Mouse (Mus musculus): ENCODE measurements at regions not wholly inside any gene's neighbourhood (a gene's known extent, or its start where the extent isn't known, plus 50 kb on each side); places are given as distances from the start of the nearest gene placed in this dataset.

DNA sequence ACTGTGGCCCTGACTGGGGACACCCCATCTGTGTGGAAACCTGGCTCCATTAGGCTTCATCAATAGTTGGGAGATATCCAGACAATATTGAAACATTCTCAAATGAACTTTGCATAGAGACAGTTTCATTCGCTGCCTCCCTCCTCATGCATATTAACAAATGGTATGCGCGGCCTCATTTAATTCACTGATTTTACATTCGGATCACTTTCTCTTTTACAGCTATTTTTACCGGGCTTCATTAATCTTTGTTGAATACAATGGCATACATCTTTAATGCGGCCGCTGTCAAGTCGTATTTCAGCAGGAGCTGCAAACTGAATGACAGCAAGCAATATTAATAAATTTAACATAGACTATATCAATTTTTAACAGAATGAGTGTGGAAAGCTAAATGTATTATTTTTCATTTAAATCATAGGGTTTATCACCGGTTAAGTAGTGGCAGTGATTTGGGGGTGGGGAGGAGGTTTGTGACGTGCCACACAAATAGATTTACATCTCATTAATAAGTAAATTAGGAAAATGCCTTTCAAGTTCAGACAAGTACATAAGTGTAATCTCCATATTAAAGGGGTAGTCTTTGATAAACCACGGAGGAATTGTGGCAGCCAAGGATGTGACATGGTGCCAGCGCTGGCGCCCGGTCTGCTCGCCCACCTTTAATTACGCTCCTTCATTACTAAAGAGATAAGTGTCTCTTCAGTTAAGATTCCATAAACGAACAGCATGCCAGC, 480.4 kb upstream of the Mki67 start:
- DNase-seq: no peak

DNA sequence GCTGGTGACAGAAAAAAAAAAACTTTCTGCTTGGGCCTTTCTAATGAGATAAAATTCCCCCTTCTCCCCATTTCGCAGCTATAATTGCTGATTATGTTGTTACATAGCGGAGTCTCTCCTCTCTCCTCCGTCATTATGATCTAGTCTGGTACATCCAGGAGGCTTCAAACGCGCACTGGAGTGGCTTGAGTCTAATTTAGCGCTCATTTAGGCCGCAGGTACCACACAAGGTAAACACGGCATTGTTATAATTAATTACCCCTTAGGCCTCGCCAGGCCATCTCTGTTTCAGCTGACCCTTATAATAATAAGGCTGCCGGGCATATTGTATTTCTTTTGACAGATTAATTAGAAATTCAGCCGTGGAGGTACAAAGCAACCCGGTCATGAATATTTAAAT, 492.7 kb upstream of the Mki67 start:
- DNase-seq: no peak

DNA sequence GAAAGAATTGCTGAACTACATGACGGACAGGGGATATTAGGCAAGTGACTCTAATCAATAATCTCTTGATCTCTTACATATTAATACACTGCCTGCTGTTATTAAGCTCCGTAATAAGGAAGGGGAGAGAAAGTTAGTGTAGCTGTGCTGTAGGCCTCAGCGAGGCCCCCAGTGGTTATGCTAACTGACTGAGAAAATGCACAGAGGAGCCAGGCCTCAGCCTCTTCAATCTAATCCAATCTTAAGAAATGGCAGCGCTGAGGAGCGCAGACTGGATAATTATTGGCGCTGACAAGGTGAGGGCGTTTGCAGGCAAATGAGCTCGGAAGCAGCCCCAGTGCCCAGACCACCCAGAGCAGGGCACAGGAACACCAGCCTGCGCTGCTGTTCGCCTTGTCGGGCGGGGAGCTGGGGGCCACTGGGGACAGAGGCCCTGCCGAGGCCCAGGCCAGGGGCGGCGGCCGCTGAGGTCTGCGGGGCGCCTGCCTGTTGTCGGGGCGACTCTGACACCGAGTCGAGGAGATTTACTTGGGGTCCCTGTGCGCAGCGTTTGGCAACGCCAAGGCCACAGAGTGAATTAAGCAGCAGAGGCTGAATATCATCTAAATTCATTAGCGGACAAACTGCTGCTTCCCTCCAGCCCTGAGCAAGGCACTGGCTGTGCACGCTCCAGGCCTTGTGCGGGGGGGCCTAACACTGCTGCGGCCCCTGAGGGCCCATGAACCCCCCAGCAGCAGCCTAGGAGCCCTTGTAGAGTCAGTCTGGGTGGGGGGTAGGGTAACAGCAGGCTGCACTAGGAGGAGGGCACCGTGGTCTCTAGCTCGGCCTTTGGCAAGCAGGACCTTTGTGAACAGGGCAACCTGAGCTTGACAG, 493.4 kb upstream of the Mki67 start:
- no peak for DNase-seq

DNA sequence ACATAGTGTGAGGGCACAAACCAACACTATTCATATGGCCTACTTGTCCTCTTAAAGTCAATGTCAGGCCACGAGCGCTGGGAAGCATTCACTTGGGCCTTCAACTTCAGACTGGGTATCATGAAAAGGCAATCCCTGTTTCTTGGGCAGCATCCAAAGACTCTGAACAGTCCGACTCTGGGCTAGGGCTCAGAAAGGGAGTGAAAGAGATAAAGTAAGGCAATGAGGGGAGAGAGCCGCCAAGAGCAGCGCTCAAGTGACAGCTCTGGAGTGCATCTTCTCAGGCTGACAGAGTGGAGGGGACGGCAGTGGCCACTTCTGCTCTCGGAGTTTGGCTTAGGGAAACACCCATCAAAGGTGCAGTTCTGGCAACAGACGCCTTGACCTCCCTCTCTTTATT, 496.3 kb upstream of the Mki67 start:
- DNase-seq: no peak

DNA sequence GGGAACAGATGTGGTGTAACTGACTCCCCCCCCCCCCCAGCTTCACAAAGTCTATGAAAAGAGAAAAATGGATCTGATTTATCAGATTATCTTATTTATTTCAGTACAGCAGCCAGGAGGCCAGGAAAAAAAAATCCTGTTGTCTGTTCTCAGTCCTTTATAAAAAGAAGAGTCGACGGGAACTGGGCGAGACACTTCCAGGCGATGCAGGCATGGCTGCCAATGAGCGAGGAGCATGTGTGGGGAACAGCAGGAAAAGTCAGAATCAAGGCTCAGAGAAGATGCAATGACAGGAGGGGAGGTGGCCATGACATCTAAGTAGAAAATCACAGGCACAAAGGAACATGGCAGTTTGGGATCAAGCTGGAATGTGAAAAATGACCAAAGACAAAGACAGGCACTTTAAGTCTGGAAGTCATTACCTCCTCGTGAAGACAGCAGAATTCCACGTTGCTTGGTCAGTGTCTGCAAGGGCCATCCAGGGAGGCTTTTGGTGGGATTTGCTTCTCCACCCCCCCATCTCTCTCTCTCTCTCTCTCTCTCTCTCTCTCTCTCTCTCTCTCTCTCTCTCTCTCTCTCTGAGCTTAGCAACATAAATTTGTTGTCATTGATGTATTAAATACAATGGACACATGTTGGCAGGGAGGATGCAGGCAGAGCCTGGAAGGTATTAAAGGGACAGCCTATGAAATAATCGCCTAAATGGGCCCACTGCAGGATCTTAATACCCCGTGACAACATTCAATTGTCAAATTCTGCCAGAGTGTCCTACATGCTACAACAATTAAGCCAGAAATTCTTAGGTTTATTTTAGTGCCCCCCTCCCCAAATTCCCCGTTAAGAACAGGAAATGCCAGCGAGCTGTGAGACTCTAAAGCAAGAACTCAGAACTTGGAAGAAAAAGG, 497.1 kb upstream of the Mki67 start:
- no peak for DNase-seq

DNA sequence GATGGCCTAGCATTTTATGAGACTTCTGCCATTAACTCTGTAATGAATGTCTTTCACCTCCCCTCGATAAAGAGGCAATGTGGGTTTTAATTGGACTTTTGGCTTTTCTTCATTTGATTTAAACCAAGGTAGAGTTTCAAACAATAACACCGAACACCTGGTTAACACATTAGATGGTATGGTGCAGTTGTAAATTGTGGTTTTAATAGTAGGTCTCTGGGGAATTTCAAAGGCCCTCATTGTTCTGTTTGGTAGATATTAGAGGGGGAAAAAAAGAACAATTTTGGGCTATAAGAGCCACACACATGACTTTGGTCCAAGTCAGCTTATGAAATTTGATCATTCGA, 497.8 kb upstream of the Mki67 start:
- no peak for DNase-seq

- DNase-seq: no peak
Observed at GRCm38 (mm10) chr7:136214415-136214814, 498.3 kb upstream of the Mki67 start.

GRCm38 (mm10) chr7:136216734-136217133, 500.6 kb upstream of the Mki67 start:
- DNase-seq: no peak

GRCm38 (mm10) chr7:136219564-136220244, 503.5 kb upstream of the Mki67 start:
- no peak for DNase-seq

- no peak for DNase-seq
Observed at GRCm38 (mm10) chr7:136220245-136221167, 504.3 kb upstream of the Mki67 start.

DNA sequence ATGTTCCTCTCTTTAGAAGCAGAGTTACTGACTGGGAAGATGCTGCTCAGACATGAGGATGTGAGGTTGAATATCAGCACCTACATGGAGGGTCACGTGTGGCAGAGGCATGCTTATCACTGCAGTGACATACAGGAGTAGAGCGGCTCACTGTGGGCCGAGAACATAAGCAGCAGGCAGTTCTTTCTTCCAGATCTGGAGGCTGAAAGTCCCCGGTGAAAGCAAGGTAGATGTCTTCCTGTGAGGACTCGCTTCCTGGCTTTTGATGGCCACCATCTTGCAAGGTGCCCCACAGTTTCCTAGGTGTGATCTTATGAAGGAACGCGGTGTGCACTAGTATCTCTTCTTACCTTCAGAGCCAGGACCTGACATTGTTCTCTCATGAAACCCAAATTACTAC, 505.5 kb upstream of the Mki67 start:
- no peak for DNase-seq

DNA sequence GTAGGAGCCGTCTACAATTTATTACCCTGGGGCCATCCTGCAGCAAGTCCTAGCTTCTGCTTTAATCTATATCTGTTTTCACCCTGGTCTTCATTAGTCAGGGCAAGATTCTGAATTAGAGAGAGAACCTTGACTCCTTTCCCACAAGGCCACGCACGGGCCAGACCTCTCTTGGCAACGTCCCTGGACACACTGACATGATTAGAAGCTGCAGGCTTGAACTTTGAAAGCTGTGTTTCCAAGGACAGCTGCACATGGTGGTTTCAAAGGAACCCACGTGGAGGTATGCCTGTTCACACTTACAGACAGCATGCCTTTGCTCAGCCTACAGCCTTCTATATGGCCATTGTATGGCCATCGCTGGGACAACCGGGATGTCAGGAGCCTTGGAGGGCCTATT, 509.9 kb upstream of the Mki67 start:
- no peak for DNase-seq

GRCm38 (mm10) chr7:136228331-136228730, 512.2 kb upstream of the Mki67 start:
- no peak for DNase-seq

GRCm38 (mm10) chr7:136229592-136229991, 513.4 kb upstream of the Mki67 start:
- no peak for DNase-seq

GRCm38 (mm10) chr7:136232177-136232576, 516.0 kb upstream of the Mki67 start:
- DNase-seq: no peak

- DNase-seq: no peak
Observed at GRCm38 (mm10) chr7:136235563-136235962, 519.4 kb upstream of the Mki67 start.

DNA sequence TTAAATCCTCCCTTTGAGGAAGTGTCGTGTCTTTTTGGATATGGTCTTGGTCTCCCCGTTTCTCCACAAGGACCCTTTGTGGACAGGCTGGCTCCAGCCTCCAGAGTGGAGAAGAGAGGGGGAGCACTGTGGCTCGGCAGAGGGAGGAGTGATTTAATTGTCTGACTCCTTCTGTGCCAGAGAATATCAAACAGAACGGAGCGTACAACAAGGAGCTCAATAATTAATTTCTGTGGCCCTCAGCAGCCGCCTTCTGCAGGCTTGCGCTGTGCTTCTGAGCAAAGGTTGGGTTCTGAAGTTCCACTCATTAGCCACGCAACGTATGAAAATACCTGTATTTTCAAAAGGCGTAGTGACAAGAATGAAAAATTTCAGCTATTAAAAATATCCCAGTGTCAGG, 520.2 kb upstream of the Mki67 start:
- DNase-seq: no peak

GRCm38 (mm10) chr7:136265691-136266090, 549.5 kb upstream of the Mki67 start:
- no peak for DNase-seq

DNA sequence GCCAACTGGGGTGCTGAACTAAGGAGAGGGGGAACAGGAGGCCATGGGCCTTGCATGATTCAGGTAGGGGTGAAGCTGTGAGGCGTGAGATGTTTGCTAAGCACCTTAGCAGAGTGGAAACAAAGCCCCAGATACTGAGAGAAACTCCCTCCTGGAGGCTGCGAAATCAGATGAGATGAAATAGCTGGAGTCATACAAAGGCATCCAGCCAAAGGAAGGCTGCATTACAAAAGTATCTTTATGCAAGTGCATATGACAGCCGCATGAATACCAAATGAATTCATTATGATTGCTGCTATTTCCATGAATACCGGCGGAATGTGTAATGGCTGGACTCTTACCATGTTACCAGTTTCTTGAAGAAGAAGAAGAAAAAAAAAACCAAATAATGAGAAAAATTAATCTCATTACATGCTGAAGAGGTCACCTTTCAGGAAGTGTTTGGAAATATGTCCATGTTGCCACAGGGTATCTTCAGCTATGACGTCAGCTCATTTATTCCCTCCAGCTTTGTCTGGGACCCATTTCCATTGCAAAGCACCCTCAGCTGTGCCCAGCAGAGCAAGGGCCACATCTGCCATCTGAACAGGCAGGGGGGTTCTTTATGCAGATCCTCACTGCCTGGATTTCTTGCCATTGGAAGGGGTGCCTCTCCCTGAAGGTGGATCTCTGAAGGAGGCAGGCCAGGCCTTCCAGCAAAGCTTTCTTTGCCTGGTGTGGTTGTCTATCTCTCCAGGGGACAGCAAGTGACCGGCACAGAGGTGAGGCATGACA, 551.7 kb upstream of the Mki67 start:
- DNase-seq: peak; percentile 66

- no peak for DNase-seq
Observed at GRCm38 (mm10) chr7:136275651-136276050, 559.5 kb upstream of the Mki67 start.

GRCm38 (mm10) chr7:136283770-136284169, 567.6 kb upstream of the Mki67 start:
- DNase-seq: no peak

Data from layer of hippocampus, adult 9-11 months (tissue).